Mouse (Mus musculus) kidney, postnatal 0 days (tissue): ENCODE measurements around the gene Fgfr2. TPM values are rescaled to one million over a fixed set of nuclear protein-coding genes. Genes with fewer than 3 reads are reported as not detected.
"Not testable (repeated sequence)": the region's sequence is repeated elsewhere in the genome, so short reads cannot be mapped to it uniquely, and the experiment has no call there.

ENCODE experiments used
- ATAC-seq: fragments of 200-750 bp; cut with Nextera tagmentation; replicated peaks from 2 replicates; pipeline ENCODE4 v1.8.0; 2017; ENCODE audit warnings: low read depth, moderate number of reproducible peaks, moderate TSS enrichment, moderate library complexity; ENCODE audit not compliant: low FRiP score
- DNase-seq: peaks from one replicate; pipeline ENCODE4 v3.0.0-alpha.2; 2016; ENCODE audit warnings: low spot score
- H3K27ac ChIP-seq: fragments of 300-500 bp; sonication (generic); 2 replicates; pipeline ENCODE4 v1.5.1; 2014; ENCODE audit warnings: mild to moderate bottlenecking
- H3K27me3 ChIP-seq: fragments of 300-500 bp; sonication (generic); 2 replicates; pipeline ENCODE4 v1.6.1; 2014; ENCODE audit warnings: low read length, mixed read lengths; ENCODE audit not compliant: insufficient read depth
- H3K36me3 ChIP-seq: fragments of 300-500 bp; sonication (generic); 2 replicates; pipeline ENCODE4 v1.6.1; 2014; ENCODE audit warnings: low read length, mixed read lengths; ENCODE audit not compliant: insufficient read depth
- H3K4me1 ChIP-seq: fragments of 300-500 bp; sonication (generic); replicated peaks from 2 replicates; pipeline ENCODE4 v1.6.1; 2014; ENCODE audit warnings: antibody characterized with exemption, low read length, mixed read lengths; ENCODE audit not compliant: insufficient read depth
- H3K4me2 ChIP-seq: fragments of 300-500 bp; sonication (generic); 2 replicates; pipeline ENCODE4 v1.6.1; 2014; ENCODE audit warnings: mild to moderate bottlenecking, low read length, moderate library complexity, mixed read lengths
- H3K4me3 ChIP-seq: fragments of 300-500 bp; sonication (generic); replicated peaks from 2 replicates; pipeline ENCODE4 v1.5.1; 2014; ENCODE audit warnings: low read depth, low read length
- H3K9ac ChIP-seq: fragments of 300-500 bp; sonication (generic); 2 replicates; pipeline ENCODE4 v1.6.1; 2014; ENCODE audit warnings: low read depth, low read length
- H3K9me3 ChIP-seq: fragments of 300-500 bp; sonication (generic); replicated peaks from 2 replicates; pipeline ENCODE4 v1.6.1; 2016; ENCODE audit warnings: low read length, inconsistent platforms, mixed read lengths
- CTCF ChIP-seq: IDR thresholded peaks from 2 replicates; pipeline ENCODE4 v1.5.1; 2016; ENCODE audit warnings: antibody characterized with exemption, low read depth, mild to moderate bottlenecking, moderate library complexity
- WGBS: fragments of 180-500 bp; shearing (Covaris S2); extraction: QIAGEN DNeasy Blood & Tissue Kit; methylation state at CpG from one replicate; pipeline ENCODE4 v1.1.7; 2014; 5-methylcytosine and 5-hydroxymethylcytosine counted together
- polyA plus RNA-seq: library from polyadenylated mRNA; unstranded; fragments of >200 nt; fragmentation: Nextera tagmentation; extraction: Ambion mirVana; gene quantifications from 2 replicates; pipeline ENCODE4 v1.2.1, GENCODE M21; 2015

Fgfr2 gene
- polyA plus RNA-seq, 1 experiment from 2014 or later = 79.8 TPM

DNA sequence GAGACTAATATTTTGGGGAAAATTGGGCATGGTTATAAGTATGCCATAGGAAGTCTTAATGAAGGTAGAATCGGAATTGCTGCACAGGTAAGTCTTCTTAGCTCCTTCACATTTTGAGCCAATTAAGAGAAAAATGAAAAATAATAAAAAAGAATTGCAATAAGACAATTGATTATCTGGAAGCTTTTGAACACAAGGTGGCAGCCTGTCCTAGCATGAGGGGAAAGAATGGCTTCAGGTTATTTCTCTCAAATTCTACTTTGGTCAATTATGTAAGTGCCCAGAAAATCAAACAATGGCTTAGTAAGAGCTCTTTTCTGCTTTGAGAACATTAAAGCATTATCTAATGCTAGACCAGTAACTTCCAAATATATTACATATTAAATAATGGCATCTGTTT lies 1688.9 kb downstream of the Fgfr2 start:
- peak; percentile 46 for TF ChIP-seq CTCF
- Histone ChIP-seq H3K27ac (no peak overlapping the region), H3K4me1 (no peaks in the 10 kb centered on the region), H3K4me2 (no peak overlapping the region), H3K9ac (no peak overlapping the region), H3K27me3 (no peaks in the 10 kb centered on the region), H3K36me3 (peaks cover 16% of the 10 kb centered on the region; the same call in 1 of the 2 replicates), H3K4me3 (no peak overlapping the region), H3K9me3 (no peaks in the 10 kb centered on the region)
- DNase-seq = no peak
- ATAC-seq = no peak
- 86% methylated on average over 1 of the region's 1 CpGs for WGBS

DNA sequence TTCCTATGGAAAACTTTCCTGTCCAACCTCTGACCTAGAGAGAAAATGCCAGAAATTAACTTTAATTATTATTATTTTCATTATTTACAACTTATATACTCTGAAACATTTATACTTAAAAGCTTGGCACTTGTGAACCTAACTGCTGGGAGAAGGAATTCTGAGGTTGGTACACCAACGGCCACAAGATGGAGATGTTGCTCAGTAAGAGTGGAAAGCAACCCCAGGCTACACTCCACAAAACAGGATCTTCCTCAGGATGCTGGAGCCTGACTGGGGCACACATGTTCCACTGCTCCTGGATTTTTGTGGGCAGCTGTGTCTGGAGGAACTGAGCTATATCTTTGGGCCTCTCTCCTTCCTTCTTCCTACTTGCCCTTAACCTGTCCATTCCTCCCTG lies 1690.9 kb downstream of the Fgfr2 start:
- Histone ChIP-seq H3K9me3 (no peaks in the 10 kb centered on the region), H3K27me3 (no peaks in the 10 kb centered on the region), H3K4me1 (no peaks in the 10 kb centered on the region), H3K4me2 (no peak overlapping the region), H3K9ac (no peak overlapping the region), H3K27ac (no peak overlapping the region), H3K4me3 (no peak overlapping the region), H3K36me3 (peaks cover 19% of the 10 kb centered on the region; the same call in 1 of the 2 replicates)
- ATAC-seq (no peak), DNase-seq (peak; percentile 77)
- WGBS = 17% methylated on average over 1 of the region's 1 CpGs
- TF ChIP-seq CTCF = peak; percentile 75

DNA sequence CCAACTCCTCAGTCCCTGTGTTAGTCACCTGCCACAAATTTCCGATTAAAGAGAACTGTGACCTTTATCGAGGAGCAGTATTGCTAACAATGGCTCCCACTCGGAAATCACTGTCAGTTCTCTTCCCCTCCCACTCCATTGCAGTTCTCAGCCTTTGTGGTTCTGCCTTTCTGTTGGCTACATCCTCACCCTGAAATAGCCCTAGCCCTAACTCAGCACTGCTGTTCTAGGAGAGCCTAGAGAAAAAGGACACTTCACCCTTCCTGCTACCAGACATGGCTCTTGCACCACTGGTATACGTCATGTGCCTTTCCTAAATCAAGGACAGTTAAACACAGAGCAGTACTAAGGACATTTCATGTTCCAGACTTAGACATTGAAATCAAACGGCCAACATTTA lies 1695.8 kb downstream of the Fgfr2 start:
- no peak for TF ChIP-seq CTCF
- H3K4me1 ChIP-seq = no peaks in the 10 kb centered on the region
- no peak overlapping the region for H3K4me3 ChIP-seq
- H3K27me3 ChIP-seq = no peaks in the 10 kb centered on the region
- peaks cover 17% of the 10 kb centered on the region; the same call in 1 of the 2 replicates for H3K36me3 ChIP-seq
- DNase-seq = no peak
- H3K4me2 ChIP-seq = no peak overlapping the region
- no peak for ATAC-seq
- no peaks in the 10 kb centered on the region for H3K9me3 ChIP-seq
- WGBS = 85% methylated on average over 5 of the region's 5 CpGs
- H3K27ac ChIP-seq = no peak overlapping the region
- H3K9ac ChIP-seq = no peak overlapping the region

DNA sequence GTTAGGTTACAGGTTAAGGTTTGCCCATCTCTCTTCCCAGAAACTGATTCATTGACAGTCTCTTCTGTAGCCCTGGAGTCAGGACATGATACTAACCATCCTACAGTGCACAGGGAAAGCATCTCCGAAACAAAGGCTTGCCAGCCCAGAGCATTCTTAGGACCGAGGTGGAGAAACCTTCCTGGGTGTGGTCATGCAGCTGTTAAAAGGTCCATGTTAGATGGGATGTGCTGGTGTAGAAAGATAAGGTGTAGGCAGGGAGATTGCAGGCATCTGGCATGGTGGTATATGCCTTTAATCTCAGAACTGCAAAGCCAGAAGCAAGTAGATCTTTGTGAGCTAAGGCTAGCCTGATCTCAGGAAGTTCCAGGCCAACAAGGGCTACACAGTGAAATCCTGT lies 1698.2 kb downstream of the Fgfr2 start:
- 86% methylated on average over 2 of the region's 2 CpGs for whole genome bisulfite sequencing
- no peak for ATAC-seq

DNA sequence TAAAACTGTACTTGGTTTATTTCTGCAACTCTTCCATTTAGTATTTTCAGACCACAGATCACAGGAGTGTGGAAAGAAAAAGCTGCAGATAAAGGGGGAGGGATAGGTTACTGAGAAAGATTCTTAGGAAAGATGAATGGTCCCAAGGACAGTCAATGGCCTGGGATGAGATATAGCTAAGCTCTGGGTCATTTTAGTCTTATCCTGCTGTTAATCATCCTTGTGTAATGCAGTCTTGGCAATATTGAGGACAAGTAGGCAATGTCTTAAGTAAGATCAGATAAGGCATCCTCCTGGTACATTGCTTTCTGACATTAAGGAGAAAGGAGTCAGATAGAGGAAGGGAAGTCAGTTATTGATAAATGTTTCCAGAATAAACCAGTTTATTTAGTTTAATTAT lies 1705.5 kb downstream of the Fgfr2 start:
- H3K9me3 ChIP-seq = no peaks in the 10 kb centered on the region
- no peak overlapping the region for H3K27ac ChIP-seq
- TF ChIP-seq CTCF = no peak
- H3K4me3 ChIP-seq = no peak overlapping the region
- no peaks in the 10 kb centered on the region for H3K4me1 ChIP-seq
- H3K9ac ChIP-seq = no peak overlapping the region
- ATAC-seq (no peak), DNase-seq (no peak)
- no peaks in the 10 kb centered on the region for H3K27me3 ChIP-seq
- H3K36me3 ChIP-seq = no peaks in the 10 kb centered on the region
- H3K4me2 ChIP-seq = no peak overlapping the region

More for the DNA sequence above, 1698.2 kb downstream of the Fgfr2 start:
- TF ChIP-seq CTCF = no peak
- Histone ChIP-seq H3K27ac (no peak overlapping the region), H3K4me2 (no peak overlapping the region), H3K27me3 (no peaks in the 10 kb centered on the region), H3K36me3 (peaks cover 10% of the 10 kb centered on the region; the same call in 1 of the 2 replicates), H3K4me1 (no peaks in the 10 kb centered on the region), H3K9me3 (no peaks in the 10 kb centered on the region), H3K9ac (no peak overlapping the region), H3K4me3 (no peak overlapping the region)
- DNase-seq = no peak

DNA sequence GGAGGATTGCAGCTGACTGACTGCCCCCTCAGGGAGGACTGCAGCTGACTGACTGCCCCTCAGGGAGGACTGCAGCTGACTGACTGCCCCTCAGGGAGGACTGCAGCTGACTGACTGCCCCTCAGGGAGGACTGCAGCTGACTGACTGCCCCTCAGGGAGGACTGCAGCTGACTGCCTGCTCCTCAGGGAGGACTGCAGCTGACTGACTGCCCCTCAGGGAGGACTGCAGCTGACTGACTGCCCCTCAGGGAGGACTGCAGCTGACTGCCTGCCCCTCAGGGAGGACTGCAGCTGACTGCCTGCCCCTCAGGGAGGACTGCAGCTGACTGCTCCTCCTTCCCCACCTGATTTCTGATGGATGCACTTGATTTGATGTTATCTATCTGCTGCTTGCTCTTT lies 1706.4 kb downstream of the Fgfr2 start:
- not testable (repeated sequence) for H3K27me3 ChIP-seq, H3K9me3 ChIP-seq, ATAC-seq, H3K4me2 ChIP-seq, H3K27ac ChIP-seq, H3K4me3 ChIP-seq, DNase-seq, H3K36me3 ChIP-seq, H3K4me1 ChIP-seq, H3K9ac ChIP-seq

DNA sequence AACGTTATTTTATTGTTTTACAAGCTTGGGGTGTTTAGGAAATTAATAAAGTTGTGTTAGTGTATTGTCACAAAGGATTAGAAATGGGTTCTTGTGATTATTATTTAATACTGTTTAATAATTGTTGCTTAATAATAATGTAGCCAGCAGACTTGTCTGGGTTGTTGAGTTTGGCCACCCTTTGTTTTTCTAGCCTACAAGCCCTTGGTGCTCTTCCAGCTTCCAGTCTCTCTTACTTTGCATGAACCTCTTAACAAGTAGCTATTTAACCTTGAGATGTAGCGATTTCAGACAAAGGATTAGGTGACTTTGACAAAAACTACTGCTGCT lies 1711.2 kb downstream of the Fgfr2 start:
- Histone ChIP-seq H3K4me3 (0 out of 2 replicates have a peak overlapping the region, but pooled peaks have one; percentile 81), H3K9ac (no peak overlapping the region), H3K27me3 (no peaks in the 10 kb centered on the region), H3K4me1 (peaks cover 11% of the 10 kb centered on the region), H3K27ac (no peak overlapping the region), H3K9me3 (no peaks in the 10 kb centered on the region), H3K36me3 (no peaks in the 10 kb centered on the region), H3K4me2 (peak overlapping the region; percentile 81)
- ATAC-seq (no peak), DNase-seq (peak; percentile 24)
- 37% methylated on average over 2 of the region's 2 CpGs for WGBS
- no peak for TF ChIP-seq CTCF
